Mouse (Mus musculus) lung, postnatal 0 days (tissue): ENCODE measurements around the gene Hoxd1.

Source experiments
- CTCF ChIP-seq: IDR thresholded peaks from 2 replicates; pipeline ENCODE4 v1.5.1; 2016; ENCODE audit warnings: antibody characterized with exemption, mild to moderate bottlenecking
- EP300 ChIP-seq: IDR thresholded peaks from 2 replicates; pipeline ENCODE4 v1.6.1; 2016; ENCODE audit warnings: antibody characterized with exemption, mild to moderate bottlenecking, control low read depth

GRCm38 (mm10) chr2:74727640-74728302 is 35.0 kb upstream of the Hoxd1 start:
- no peak for TF ChIP-seq EP300
- TF ChIP-seq CTCF: no peak
